Mouse (Mus musculus): ENCODE measurements around the gene Bex3.

The Bex3 gene

DNA sequence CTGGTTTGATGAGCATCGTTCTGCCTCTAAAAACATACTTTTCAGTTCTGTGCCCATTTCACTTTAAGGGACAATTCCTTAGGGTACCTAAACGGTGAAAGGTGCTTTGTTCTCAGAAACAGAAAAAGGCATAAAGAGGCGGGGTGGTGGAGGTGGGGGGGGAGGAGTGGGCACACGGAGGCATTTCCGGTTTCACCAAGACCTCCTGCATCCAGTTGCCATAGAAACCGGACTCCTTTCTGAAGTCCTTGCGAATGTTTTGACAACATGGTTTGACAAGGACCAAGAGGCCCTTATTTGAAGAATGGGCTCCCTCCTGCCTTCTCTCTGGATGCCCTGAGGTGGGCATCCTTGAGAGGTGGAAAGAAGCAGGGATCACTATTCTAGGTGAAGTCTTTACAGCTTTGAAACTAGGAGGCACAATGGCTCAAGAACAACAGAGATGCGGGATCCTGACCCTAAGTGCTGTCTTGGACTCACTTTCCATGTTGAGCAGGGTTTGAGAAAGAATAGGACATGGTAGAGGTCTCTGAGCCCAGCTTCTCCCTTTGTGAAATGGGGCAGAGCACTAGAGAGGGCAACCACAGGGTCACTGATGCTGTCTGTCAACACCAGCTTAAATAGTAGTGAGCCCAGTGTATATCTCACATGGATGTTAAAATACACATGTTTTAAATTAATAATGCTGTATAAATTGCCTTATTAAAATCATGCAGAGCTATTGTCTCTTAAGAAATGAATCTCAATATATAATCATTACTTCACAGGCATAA is 43.9 kb downstream of the Bex3 start:
- no peak for DNase-seq (ENCODE audit: low spot score)

- DNase-seq (ENCODE audit: low spot score) = no peak
These were observed 49.9 kb downstream of the Bex3 start for GRCm38 (mm10) chrX:136319953-136320352.

Measured in adipocyte (in vitro differentiated cells).